In the genomic region with DNA sequence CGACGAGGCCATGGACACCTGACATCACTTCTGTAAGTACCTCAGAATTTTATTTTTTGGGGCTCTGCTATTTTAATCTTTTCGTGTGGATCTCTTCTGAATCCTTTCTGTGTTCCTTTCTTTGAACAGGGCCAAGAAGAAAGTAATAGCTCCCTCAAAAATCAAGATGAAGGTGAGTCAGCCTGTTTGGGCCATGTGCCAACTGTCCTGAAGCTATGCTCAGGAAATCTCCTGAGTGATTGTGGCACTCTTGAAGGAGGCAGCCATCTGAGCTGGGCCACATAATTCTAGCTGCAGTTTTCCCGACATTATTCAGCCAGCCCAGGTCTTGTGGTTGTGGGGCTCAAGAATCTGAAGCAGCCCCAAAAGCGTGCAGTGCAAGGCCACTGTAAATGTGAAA, we compare ENCODE assay signal across 23 mouse cellular contexts. TPM values are rescaled to one million over a fixed set of nuclear protein-coding genes. Genes with fewer than 3 reads are reported as not detected.
DNase-seq lines count a peak whose midpoint lies in the region; ATAC-seq and TF ChIP-seq lines count a peak whose summit lies in the region.
"Had no signal": no experiment of that assay in that cellular context is flagged by ENCODE, and none has a peak within 500 bp of the region (broad histone marks: within the 10 kb centered on the region; RNA-seq: fewer than 3 reads in every experiment).

No protein-coding gene starts in this region.

- ATAC-seq in Patski = peak; percentile 35
- no peak for ATAC-seq in forebrain, embryonic 14.5 days
- ATAC-seq: forebrain, embryonic 15.5 days; hindbrain, postnatal 0 days; intestine, embryonic 16.5 days had no signal

- H3K36me3 ChIP-seq in forebrain, embryonic 14.5 days (ENCODE audit: control insufficient read depth, insufficient read depth, low read length) = peaks cover 94% of the 10 kb centered on the region

- DNase-seq in cerebellum, adult 2 months = peak; percentile 39 to 44
- DNase-seq in cerebellum, adult 8-10 months = no peak
- peak; percentile 48 for DNase-seq in urinary bladder, postnatal 14 days (ENCODE audit: low spot score)
- no peak for DNase-seq in urinary bladder, postnatal 25 days (ENCODE audit: low spot score)
- peak; percentile 60 for DNase-seq in Patski (ENCODE audit: low read depth, low spot score)
- DNase-seq in ovary, postnatal 10 days (ENCODE audit: low spot score) = no peak
- DNase-seq in forebrain, embryonic 14.5 days (ENCODE audit: low spot score) = no peak
- DNase-seq: gastrocnemius, postnatal 14 days; heart, adult 2 months; heart, postnatal 14 days; kidney, adult 9 months; kidney, postnatal 14 days; liver; right cerebral cortex, postnatal 14 days; thymus, postnatal 14 days had no signal

- in situ Hi-C loops in Patski (cut with MboI; ENCODE audit: low pct_unique_long_range_greater_than_20kb) = no loop called here

- 85% methylated on average over 5 of the region's 5 CpGs for WGBS in cerebellum, adult 2 months
- WGBS in forebrain, embryonic 14.5 days = 91% methylated on average over 5 of the region's 5 CpGs

- TF ChIP-seq CTCF in cerebellum, adult 2 months (IDR thresholded peaks at IDR 0.05; ENCODE audit: borderline replicate concordance, insufficient read depth, low read depth, low read length) = no peak
- TF ChIP-seq CTCF in Patski (IDR thresholded peaks at IDR 0.05) = no peak

- POLR2A ChIA-PET in Patski (lab: Charles Lee) = no interaction called here

- H3K4me1 ChIP-seq in cerebellum, adult 2 months (ENCODE audit: control insufficient read depth, insufficient read depth, low read length) = peaks cover 4% of the 10 kb centered on the region
- no peaks in the 10 kb centered on the region for H3K4me1 ChIP-seq in forebrain, embryonic 14.5 days (ENCODE audit: control insufficient read depth, insufficient read depth, low read length)
- H3K4me1 ChIP-seq: forebrain, embryonic 15.5 days; heart, embryonic 13.5 days; limb, embryonic 10.5 days; liver, embryonic 15.5 days; midbrain, embryonic 12.5 days; neural tube, embryonic 15.5 days had no signal

- no peak overlapping the region for H3K4me3 ChIP-seq in cerebellum, adult 2 months (replicated peaks; ENCODE audit: insufficient read depth, low read depth, low read length)
- no peak overlapping the region for H3K4me3 ChIP-seq in forebrain, embryonic 14.5 days (ENCODE audit: low read depth, low read length)
- H3K4me3 ChIP-seq: forebrain, embryonic 15.5 days; heart, adult 2 months; heart, embryonic 13.5 days; limb, embryonic 10.5 days; liver, embryonic 15.5 days; midbrain, embryonic 12.5 days; neural tube, embryonic 15.5 days had no signal

- no peaks in the 10 kb centered on the region for H3K27me3 ChIP-seq in cerebellum, adult 2 months (ENCODE audit: control insufficient read depth, insufficient read depth, low read length)
- H3K27me3 ChIP-seq in Patski = no peaks in the 10 kb centered on the region
- no peaks in the 10 kb centered on the region for H3K27me3 ChIP-seq in forebrain, embryonic 14.5 days (replicated peaks; ENCODE audit: control insufficient read depth, insufficient read depth, low read length)
- H3K27me3 ChIP-seq: forebrain, embryonic 15.5 days; heart, embryonic 13.5 days; liver, embryonic 15.5 days; midbrain, embryonic 12.5 days; neural tube, embryonic 15.5 days had no signal

- CTCF ChIA-PET in Patski (lab: Charles Lee) = no interaction called here

- H3K9me3 ChIP-seq in forebrain, embryonic 14.5 days (replicated peaks; ENCODE audit: control insufficient read depth, low read length) = no peaks in the 10 kb centered on the region
- H3K9me3 ChIP-seq: forebrain, embryonic 15.5 days; heart, embryonic 13.5 days; limb, embryonic 10.5 days; liver, embryonic 15.5 days; midbrain, embryonic 12.5 days; neural tube, embryonic 15.5 days had no signal

- no peak for TF ChIP-seq POLR2A in cerebellum, adult 2 months (IDR thresholded peaks at IDR 0.05; ENCODE audit: borderline replicate concordance, insufficient read depth, low read length)

- no peak overlapping the region for H3K9ac ChIP-seq in forebrain, embryonic 14.5 days (ENCODE audit: low read length)
- H3K9ac ChIP-seq: forebrain, embryonic 15.5 days; heart, embryonic 13.5 days; liver, embryonic 15.5 days; midbrain, embryonic 12.5 days; neural tube, embryonic 15.5 days had no signal

- no peak overlapping the region for H3K27ac ChIP-seq in cerebellum, adult 2 months (ENCODE audit: insufficient read depth, low read length)
- no peak overlapping the region for H3K27ac ChIP-seq in forebrain, embryonic 14.5 days (ENCODE audit: low read depth, low read length)
- H3K27ac ChIP-seq: forebrain, embryonic 15.5 days; heart, adult 2 months; heart, embryonic 13.5 days; hindbrain, postnatal 0 days; limb, embryonic 10.5 days; liver, embryonic 15.5 days; midbrain, embryonic 12.5 days; neural tube, embryonic 15.5 days had no signal

- H3K4me2 ChIP-seq in forebrain, embryonic 14.5 days (ENCODE audit: low read length) = no peak overlapping the region
- H3K4me2 ChIP-seq: forebrain, embryonic 15.5 days; heart, embryonic 13.5 days; liver, embryonic 15.5 days; midbrain, embryonic 12.5 days; neural tube, embryonic 15.5 days had no signal

RNA-seq across cellular contexts. Expression of gene Ubn1, which starts 24.5 kb away (rescaled TPM):
- polyA plus RNA-seq in cerebellum, adult 2 months (2012; rRNA removed) = 28.1 and 30.2 TPM in 2 replicates
- 27.7 TPM for polyA plus RNA-seq in Patski (2021)
- 14.3 and 16.2 TPM in 2 replicates for polyA plus RNA-seq in forebrain, embryonic 14.5 days (2014; fragmentation: Nextera tagmentation; extraction: Ambion mirVana)

RNA-seq across cellular contexts. Expression of gene Glyr1, which starts 24.7 kb away (rescaled TPM):
- polyA plus RNA-seq in cerebellum, adult 2 months (2012; rRNA removed) = 139 and 146 TPM in 2 replicates
- 102 TPM for polyA plus RNA-seq in Patski (2021)
- 120 and 123 TPM in 2 replicates for polyA plus RNA-seq in forebrain, embryonic 14.5 days (2014; fragmentation: Nextera tagmentation; extraction: Ambion mirVana)

RNA-seq across cellular contexts. Expression of gene Ppl, which starts 57.9 kb away (rescaled TPM):
- 0.87 and 0.88 TPM in 2 replicates for polyA plus RNA-seq in cerebellum, adult 2 months (2012; rRNA removed)
- polyA plus RNA-seq in Patski (2021) = 0.03 TPM
- polyA plus RNA-seq in forebrain, embryonic 14.5 days (2014; fragmentation: Nextera tagmentation; extraction: Ambion mirVana) = 0.08 and 0.11 TPM in 2 replicates

Comparison
In these comparisons a context has a peak if more than half of its experiments do, and no peak if none do; other contexts are left out.
1. DNase-seq: peak in cerebellum, adult 2 months (2 of 2), urinary bladder, postnatal 14 days (single experiment) and Patski (single experiment); none in cerebellum, adult 8-10 months (single experiment), urinary bladder, postnatal 25 days (single experiment), ovary, postnatal 10 days (single experiment) and forebrain, embryonic 14.5 days (single experiment).